Mouse (Mus musculus): Measurements from ENCODE around the gene Mrpl43. TPM values are rescaled to one million over a fixed set of nuclear protein-coding genes. Genes with fewer than 3 reads are reported as not detected.

Gene Mrpl43
- total and polyA plus RNA-seq, 3 experiments = 63.5 to 75.1 (median 72.7) TPM

DNA sequence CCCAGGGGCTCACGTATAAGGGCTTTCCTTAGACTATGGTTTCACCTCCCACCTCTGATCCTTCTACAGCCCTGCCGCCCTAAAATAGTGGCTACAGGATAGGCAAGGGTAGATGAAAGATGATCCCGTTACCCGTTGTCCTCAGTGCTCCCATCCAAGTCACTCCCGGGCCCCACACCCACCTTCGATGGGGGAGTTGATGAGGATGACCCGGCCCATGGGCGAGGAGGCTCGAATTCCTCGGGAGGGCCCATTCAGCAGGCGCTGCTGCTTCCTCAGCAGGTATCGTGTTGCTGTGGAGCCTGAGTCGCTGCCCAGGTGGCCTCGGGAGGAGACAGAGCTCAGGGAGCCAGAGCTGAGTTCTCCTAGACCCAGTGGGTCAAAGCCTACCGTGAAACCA is 39.0 kb upstream of the Mrpl43 start (continued):
- TF ChIP-seq GABPA (IDR thresholded peaks at IDR 0.05; ENCODE audit: insufficient replicate concordance, low read depth, low read length) (no peak), ZMIZ1 (IDR thresholded peaks at IDR 0.05; ENCODE audit: low read depth, low read length) (no peak), ZKSCAN1 (IDR thresholded peaks at IDR 0.05; ENCODE audit: borderline replicate concordance, low read depth, low read length) (no peak)

DNA sequence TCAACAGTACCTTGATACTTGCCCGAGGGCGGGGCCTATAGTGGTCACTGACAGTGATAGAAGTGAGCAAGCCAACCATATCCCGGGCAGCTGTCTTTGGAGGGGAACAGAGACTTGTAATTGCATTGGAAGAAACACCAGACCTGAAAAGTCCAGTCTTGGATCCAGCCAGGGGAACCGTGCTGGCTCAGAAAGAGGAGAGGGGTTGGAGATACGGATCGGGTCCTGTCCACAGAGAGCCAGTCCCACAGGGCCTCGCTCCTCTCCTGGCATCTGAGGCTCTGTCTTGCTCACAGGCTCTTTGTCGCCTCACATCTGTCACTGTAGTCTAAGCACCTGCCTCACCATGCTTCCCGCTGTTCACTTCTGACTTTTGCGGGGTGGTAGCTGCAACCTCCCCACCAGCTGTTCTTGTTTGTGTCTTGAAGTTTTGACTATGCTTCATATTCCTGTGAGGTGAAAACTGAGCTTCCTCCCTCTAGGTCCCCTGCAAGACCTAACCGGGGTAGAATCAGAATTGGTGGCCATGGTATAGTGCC is 38.2 kb upstream of the Mrpl43 start:
- no peak overlapping the region for H3K9ac ChIP-seq (ENCODE audit: insufficient read depth, low read depth)
- no peak overlapping the region for H3K27ac ChIP-seq (ENCODE audit: insufficient read depth, low read depth)
- H3K9me3 ChIP-seq (replicated peaks; ENCODE audit: low read length) = no peaks in the 10 kb centered on the region
- peaks cover 0 to 5% of the 10 kb centered on the region in 2 experiments for H3K36me3 ChIP-seq (replicated peaks in 1 of 2; ENCODE audit: control insufficient read depth in 1 of 2, insufficient read depth in 1 of 2, low read length in 1 of 2)
- no peak overlapping the region for H3K4me2 ChIP-seq (ENCODE audit: insufficient read depth, low read depth, poor library complexity, severe bottlenecking)
- dilution Hi-C loops (cut with MboI; ENCODE audit: extremely low pct_ligation_motif_present, extremely low pct_unique_long_range_greater_than_20kb, low sequenced_read_pairs) = no loop called here
- peaks cover 4 to 30% of the 10 kb centered on the region in 2 experiments; a peak in 3 of 4 replicates for H3K4me1 ChIP-seq (ENCODE audit: control insufficient read depth in 1 of 2, insufficient read depth in 2 of 2)
- in situ Hi-C loops (cut with MboI; ENCODE audit: low pct_ligation_motif_present, low pct_unique_long_range_greater_than_20kb, low sequenced_read_pairs) = loop anchor here (25.0 kb wide), 1 partner anchor 457 kb away; no protein-coding TSS in a partner anchor
- no peak for DNase-seq (ENCODE audit: extremely low read depth)
- peaks cover 75% of the 10 kb centered on the region for H3K27me3 ChIP-seq (replicated peaks)
- H3K79me2 ChIP-seq (replicated peaks; ENCODE audit: control insufficient read depth, extremely low read depth, insufficient read depth, poor library complexity, severe bottlenecking) = no peaks in the 10 kb centered on the region
- no peak overlapping the region for H3K4me3 ChIP-seq (replicated peaks in 1 of 3; ENCODE audit: low read depth in 2 of 3, low read length in 2 of 3, poor library complexity in 1 of 3)
- no peak for TF ChIP-seq MAFK (IDR thresholded peaks at IDR 0.05; ENCODE audit: insufficient replicate concordance, low read length)
- TF ChIP-seq TCF12 (IDR thresholded peaks at IDR 0.05; ENCODE audit: low read depth, low read length) = no peak
- TF ChIP-seq USF1 (IDR thresholded peaks at IDR 0.05; ENCODE audit: low read depth, low read length) = no peak
- TF ChIP-seq E2F4 (IDR thresholded peaks at IDR 0.05; ENCODE audit: insufficient replicate concordance, low read depth, low read length) = no peak
- no peak for TF ChIP-seq NRF1 (IDR thresholded peaks at IDR 0.05; ENCODE audit: low read depth, low read length)
- no peak for TF ChIP-seq CTCF (conservative IDR thresholded peaks at IDR 0.05 in 1 of 2, IDR thresholded peaks at IDR 0.05 in 1 of 2; ENCODE audit: low read depth in 2 of 2, low read length in 2 of 2)
- TF ChIP-seq MAZ (IDR thresholded peaks at IDR 0.05; ENCODE audit: low read depth, low read length) = no peak
- no peak for TF ChIP-seq POLR2A (IDR thresholded peaks at IDR 0.05; ENCODE audit: low read depth, low read length)
- no peak for TF ChIP-seq CHD1 (IDR thresholded peaks at IDR 0.05; ENCODE audit: low read depth, low read length)
- TF ChIP-seq ETS1 (conservative IDR thresholded peaks at IDR 0.05; ENCODE audit: low read depth, low read length) = no peak
- TF ChIP-seq ZC3H11A (IDR thresholded peaks at IDR 0.05; ENCODE audit: low read depth, low read length) = no peak
- TF ChIP-seq ELF1 (IDR thresholded peaks at IDR 0.05; ENCODE audit: low read depth, low read length) = no peak
- no peak for TF ChIP-seq UBTF (IDR thresholded peaks at IDR 0.05; ENCODE audit: low read depth, low read length)
- TF ChIP-seq SMC3 (IDR thresholded peaks at IDR 0.05; ENCODE audit: low read depth, low read length) = no peak

DNA sequence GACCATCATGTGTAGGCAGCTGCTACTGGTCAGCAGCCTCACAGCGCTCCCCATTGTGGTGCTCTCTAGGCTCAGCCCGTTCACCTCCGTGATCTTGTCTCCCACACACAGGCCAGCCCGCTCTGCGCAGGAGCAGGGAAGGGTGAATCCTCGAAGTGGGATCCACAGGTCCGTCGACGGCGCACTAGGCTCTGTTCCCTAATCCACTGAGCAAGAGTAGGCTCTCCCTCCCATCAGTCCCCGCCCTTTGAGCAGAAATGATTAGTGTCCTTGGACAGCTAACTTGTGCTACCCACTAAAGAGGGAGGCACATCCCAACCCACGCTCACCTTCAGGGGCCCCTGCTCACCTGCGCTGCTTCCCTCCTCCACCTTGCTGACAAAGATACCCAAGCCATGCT is 34.0 kb upstream of the Mrpl43 start:
- Histone ChIP-seq H3K4me1 (ENCODE audit: control insufficient read depth in 1 of 2, insufficient read depth in 2 of 2) (peaks cover 4% of the 10 kb centered on the region in 2 experiments; a peak in 1 of 4 replicates), H3K27me3 (replicated peaks) (peaks cover 66% of the 10 kb centered on the region), H3K79me2 (replicated peaks; ENCODE audit: control insufficient read depth, extremely low read depth, insufficient read depth, poor library complexity, severe bottlenecking) (no peaks in the 10 kb centered on the region), H3K36me3 (replicated peaks in 1 of 2; ENCODE audit: control insufficient read depth in 1 of 2, insufficient read depth in 1 of 2, low read length in 1 of 2) (no peaks in the 10 kb centered on the region), H3K9me3 (replicated peaks; ENCODE audit: low read length) (no peaks in the 10 kb centered on the region), H3K9ac (ENCODE audit: insufficient read depth, low read depth) (no peak overlapping the region), H3K4me3 (replicated peaks in 1 of 3; ENCODE audit: low read depth in 2 of 3, low read length in 2 of 3, poor library complexity in 1 of 3) (no peak overlapping the region), H3K27ac (ENCODE audit: insufficient read depth, low read depth) (no peak overlapping the region), H3K4me2 (ENCODE audit: insufficient read depth, low read depth, poor library complexity, severe bottlenecking) (no peak overlapping the region)
- no peak for DNase-seq (ENCODE audit: extremely low read depth)
- dilution Hi-C loops (cut with MboI; ENCODE audit: extremely low pct_ligation_motif_present, extremely low pct_unique_long_range_greater_than_20kb, low sequenced_read_pairs) = no loop called here
- in situ Hi-C loops (cut with MboI; ENCODE audit: low pct_ligation_motif_present, low pct_unique_long_range_greater_than_20kb, low sequenced_read_pairs) = loop anchor here (25.0 kb wide), 1 partner anchor 453 kb away; no protein-coding TSS in a partner anchor
- TF ChIP-seq TBP (conservative IDR thresholded peaks at IDR 0.05; ENCODE audit: low read depth, low read length) (no peak), SIN3A (IDR thresholded peaks at IDR 0.05; ENCODE audit: low read length) (no peak), MEF2A (IDR thresholded peaks at IDR 0.05; ENCODE audit: borderline replicate concordance, low read depth, low read length) (no peak), ETS1 (conservative IDR thresholded peaks at IDR 0.05; ENCODE audit: low read depth, low read length) (no peak), JUN (IDR thresholded peaks at IDR 0.05; ENCODE audit: insufficient read depth, low read depth, low read length) (no peak), IRF4 (IDR thresholded peaks at IDR 0.05; ENCODE audit: low read depth, low read length) (no peak), E2F4 (IDR thresholded peaks at IDR 0.05; ENCODE audit: insufficient replicate concordance, low read depth, low read length) (no peak), MYC (IDR thresholded peaks at IDR 0.05; ENCODE audit: low read depth, low read length) (no peak), POLR2AphosphoS2 (IDR thresholded peaks at IDR 0.05; ENCODE audit: low read depth, low read length) (no peak), BHLHE40 (IDR thresholded peaks at IDR 0.05; ENCODE audit: low read depth, low read length) (no peak), PAX5 (IDR thresholded peaks at IDR 0.05; ENCODE audit: low read length) (no peak), USF1 (IDR thresholded peaks at IDR 0.05; ENCODE audit: low read depth, low read length) (no peak), POLR2A (IDR thresholded peaks at IDR 0.05; ENCODE audit: low read depth, low read length) (no peak)

Measured in CH12.LX (cell line).